Mouse (Mus musculus) regulatory T cell (primary cell): Measurements from ENCODE around the gene Fam98a.

Experiments
- in situ Hi-C: fragments of 300-600 bp; cut with MboI, MseI; formaldehyde crosslinking; loops from one replicate; pipeline ENCODE4 v1.15.1; 2025; ENCODE audit warnings: high pct_unique_total_duplicates

Gene Fam98a

GRCm38 (mm10) chr17:75522347-75523065, 29.2 kb downstream of the Fam98a start:
- in situ Hi-C loops, result no loop called here

GRCm38 (mm10) chr17:75521236-75521842, 30.4 kb downstream of the Fam98a start:
- in situ Hi-C loops, result no loop called here

GRCm38 (mm10) chr17:75519239-75519900, 32.4 kb downstream of the Fam98a start:
- in situ Hi-C loops, result no loop called here

- in situ Hi-C loops, result no loop called here
These were observed 33.4 kb downstream of the Fam98a start for GRCm38 (mm10) chr17:75518181-75518901.

GRCm38 (mm10) chr17:75516591-75516990, 35.2 kb downstream of the Fam98a start:
- in situ Hi-C loops, result no loop called here

GRCm38 (mm10) chr17:75509257-75509656, 42.5 kb downstream of the Fam98a start:
- in situ Hi-C loops, result no loop called here

GRCm38 (mm10) chr17:75506708-75507641, 44.8 kb downstream of the Fam98a start:
- in situ Hi-C loops, result no loop called here

- in situ Hi-C loops, result no loop called here
These were observed 45.6 kb downstream of the Fam98a start for GRCm38 (mm10) chr17:75506097-75506675.

GRCm38 (mm10) chr17:75505053-75505452, 46.7 kb downstream of the Fam98a start:
- in situ Hi-C loops, result no loop called here

- in situ Hi-C loops, result no loop called here
These were observed 48.7 kb downstream of the Fam98a start for GRCm38 (mm10) chr17:75503031-75503430.

GRCm38 (mm10) chr17:75498241-75498651, 53.5 kb downstream of the Fam98a start:
- in situ Hi-C loops, result no loop called here

GRCm38 (mm10) chr17:75495213-75495612, 56.5 kb downstream of the Fam98a start:
- in situ Hi-C loops, result no loop called here
